Mouse (Mus musculus) olfactory bulb, adult 2 months (tissue): ENCODE results near the gene Cisd3.

Experiments used
- CTCF ChIP-seq: fragments of 200-500 bp; IDR thresholded peaks from 2 replicates; pipeline ENCODE4 v1.5.1; 2012; ENCODE audit warnings: low read depth, mild to moderate bottlenecking, low read length, moderate library complexity; ENCODE audit not compliant: insufficient read depth
- POLR2A ChIP-seq: fragments of 200-500 bp; IDR thresholded peaks from 2 replicates; pipeline ENCODE4 v1.6.1; 2012; ENCODE audit warnings: mild to moderate bottlenecking, low read depth, low read length, moderate library complexity; ENCODE audit not compliant: insufficient read depth

- TF ChIP-seq CTCF (no peak), POLR2A (no peak)
These were observed 10.2 kb downstream of the Cisd3 start for GRCm38 (mm10) chr11:97695712-97696401.
